Mouse (Mus musculus): ENCODE data around the gene B9d2. TPM values are rescaled to one million over a fixed set of nuclear protein-coding genes. Genes with fewer than 3 reads are reported as not detected.

Gene B9d2
- 45.1 and 47.8 TPM in 2 replicates for polyA plus RNA-seq (2021; fragmentation: Nextera tagmentation)
- long read RNA-seq, experiment 1, transcript B9d2-203 (4 exons, 995 nt) = major isoform, 37 of 37 reads
- long read RNA-seq, experiment 1, partial matches to known transcripts = 0 of 37 reads
- long read RNA-seq, experiment 1, other reads (novel, unspliced or antisense) = 0 of 37 reads
- long read RNA-seq, experiment 2, transcript B9d2-203 (4 exons, 995 nt) = major isoform, 12 of 13 reads
- long read RNA-seq, experiment 2, partial matches to known transcripts = 0 of 13 reads
- long read RNA-seq, experiment 2, other reads (novel, unspliced or antisense) = 1 of 13 reads

GRCm38 (mm10) chr7:25680514-25681258 lies at the start of gene B9d2:
Gene B9d2, plus strand, starts transcription at chr7:25680780.

GRCm38 (mm10) chr7:25658657-25659472 lies 21.7 kb upstream of the B9d2 start, which contains the start of the genes Bckdha and Exosc5:
Gene Bckdha, minus strand, starts transcription at chr7:25658981.
Gene Exosc5, plus strand, starts transcription at chr7:25659164.

GRCm38 (mm10) chr7:25674719-25675300 lies 5.8 kb upstream of the B9d2 start, which contains the start of gene Tmem91:
Gene Tmem91, minus strand, starts transcription at chr7:25675166.

GRCm38 (mm10) chr7:25686680-25687531 lies 6.3 kb downstream of the B9d2 start, which contains the start of gene Tgfb1:
Gene Tgfb1, plus strand, starts transcription at chr7:25687002.

GRCm38 (mm10) chr7:25718788-25719417 lies 38.3 kb downstream of the B9d2 start, which contains the start of gene Ccdc97:
Gene Ccdc97, minus strand, starts transcription at chr7:25719088.

Other genes with a start within 250 kb of the B9d2 start
- 3.6 and 4.8 TPM in 2 replicates for gene Ceacam1, start 203.2 kb upstream of the B9d2 start, polyA plus RNA-seq (2021; fragmentation: Nextera tagmentation)
- gene Ceacam2, start 140.9 kb upstream of the B9d2 start, polyA plus RNA-seq (2021; fragmentation: Nextera tagmentation) = 0.15 and 0.44 TPM in 2 replicates
- 0.26 TPM in 1 of 2 replicates, not detected in the other for gene Erich4, start 64.9 kb upstream of the B9d2 start, polyA plus RNA-seq (2021; fragmentation: Nextera tagmentation)
- 42.7 and 50.0 TPM in 2 replicates for gene Dmac2, start 61.4 kb upstream of the B9d2 start, polyA plus RNA-seq (2021; fragmentation: Nextera tagmentation)
- gene B3gnt8, start 54.1 kb upstream of the B9d2 start, polyA plus RNA-seq (2021; fragmentation: Nextera tagmentation) = 0.19 and 0.45 TPM in 2 replicates
- gene Bckdha, start 21.8 kb upstream of the B9d2 start, polyA plus RNA-seq (2021; fragmentation: Nextera tagmentation) = 30.5 TPM in 2 replicates
- 38.7 and 38.9 TPM in 2 replicates for gene Exosc5, start 21.6 kb upstream of the B9d2 start, polyA plus RNA-seq (2021; fragmentation: Nextera tagmentation)
- gene Tmem91, start 5.6 kb upstream of the B9d2 start, polyA plus RNA-seq (2021; fragmentation: Nextera tagmentation) = 25.7 and 26.5 TPM in 2 replicates
- gene Tgfb1, start 6.2 kb downstream of the B9d2 start, polyA plus RNA-seq (2021; fragmentation: Nextera tagmentation) = 0.26 and 0.60 TPM in 2 replicates
- 40.0 and 50.9 TPM in 2 replicates for gene Ccdc97, start 38.3 kb downstream of the B9d2 start, polyA plus RNA-seq (2021; fragmentation: Nextera tagmentation)
- 7.5 and 9.4 TPM in 2 replicates for gene Hnrnpul1, start 74.0 kb downstream of the B9d2 start, polyA plus RNA-seq (2021; fragmentation: Nextera tagmentation)
- 17.1 and 18.5 TPM in 2 replicates for gene Axl, start 107.9 kb downstream of the B9d2 start, polyA plus RNA-seq (2021; fragmentation: Nextera tagmentation)
- gene Cyp2s1, start 136.1 kb downstream of the B9d2 start, polyA plus RNA-seq (2021; fragmentation: Nextera tagmentation) = 1.3 and 1.6 TPM in 2 replicates
- not detected in 2 replicates for gene Cyp2b10, start 216.8 kb downstream of the B9d2 start, polyA plus RNA-seq (2021; fragmentation: Nextera tagmentation)